Mouse (Mus musculus): ENCODE measurements around the gene Gm21885. TPM values are rescaled to one million over a fixed set of nuclear protein-coding genes. Genes with fewer than 3 reads are reported as not detected.

The Gm21885 gene
- polyA plus RNA-seq, 1 experiment from 2014 or later: 0.66 TPM

DNA sequence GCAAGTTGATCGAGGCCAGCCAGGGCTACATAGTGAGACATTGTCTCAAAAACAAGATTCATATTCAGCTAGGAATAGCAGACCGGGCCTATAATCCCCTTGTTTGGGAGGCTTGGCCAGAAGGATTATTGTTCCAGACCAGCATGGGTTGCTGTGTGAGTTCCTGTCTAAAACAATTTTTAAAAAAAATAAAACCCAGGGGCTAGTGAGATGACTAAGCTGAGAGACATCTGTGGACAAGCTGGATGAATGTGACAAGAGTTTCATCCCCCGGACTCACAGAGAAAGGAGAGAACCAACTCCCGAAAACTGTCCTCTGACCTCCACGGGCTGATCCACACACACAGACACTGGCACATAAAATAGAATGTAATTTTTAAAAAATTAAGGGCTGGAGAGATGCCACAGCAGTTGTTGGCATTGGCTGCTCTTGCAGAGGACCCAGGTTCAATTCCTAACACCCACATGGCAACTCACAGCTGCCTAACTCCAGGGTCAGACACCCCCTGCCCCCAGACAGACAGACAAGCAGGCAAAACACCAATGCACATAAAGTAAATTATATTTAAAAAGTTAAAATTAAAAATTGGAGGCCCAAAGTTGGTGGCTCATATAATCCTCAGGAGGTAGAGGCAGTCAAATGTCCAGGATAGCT, 41.7 kb downstream of the Gm21885 start:
- no peak overlapping the region for H3K4me2 ChIP-seq
- ATAC-seq (ENCODE audit: low FRiP score, low read depth): no peak
- H3K9me3 ChIP-seq: no peaks in the 10 kb centered on the region
- WGBS: 83% methylated on average over 5 of the region's 5 CpGs
- H3K36me3 ChIP-seq: no peaks in the 10 kb centered on the region
- peaks cover 39% of the 10 kb centered on the region for H3K4me1 ChIP-seq (replicated peaks)
- no peaks in the 10 kb centered on the region for H3K27me3 ChIP-seq
- no peak overlapping the region for H3K9ac ChIP-seq
- no peak overlapping the region for H3K4me3 ChIP-seq
- peak overlapping the region; percentile 97; the same call in 1 of the 2 replicates for H3K27ac ChIP-seq (replicated peaks)

DNA sequence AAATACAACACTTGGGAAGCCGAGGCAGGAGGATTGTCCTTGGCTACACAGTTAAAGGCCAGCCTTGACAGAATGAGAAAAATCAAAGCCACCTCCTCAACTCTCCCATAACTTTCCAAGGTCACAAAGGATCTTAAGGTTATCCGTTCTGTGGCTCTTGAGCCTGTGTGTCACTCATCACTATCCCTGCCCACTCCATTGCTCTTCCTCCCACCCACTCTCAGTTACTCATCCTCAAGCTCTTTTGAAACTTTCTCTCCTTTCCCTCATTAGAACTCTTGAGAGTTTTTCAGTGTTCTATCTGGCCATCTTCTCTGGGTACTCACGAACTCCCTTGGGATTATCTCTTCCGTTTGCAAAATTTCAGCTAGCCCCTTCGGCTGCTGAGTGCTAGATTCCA, 42.9 kb downstream of the Gm21885 start:
- Histone ChIP-seq H3K36me3 (no peaks in the 10 kb centered on the region), H3K9me3 (no peaks in the 10 kb centered on the region)
- WGBS: 92% methylated on average over 5 of the region's 5 CpGs

DNA sequence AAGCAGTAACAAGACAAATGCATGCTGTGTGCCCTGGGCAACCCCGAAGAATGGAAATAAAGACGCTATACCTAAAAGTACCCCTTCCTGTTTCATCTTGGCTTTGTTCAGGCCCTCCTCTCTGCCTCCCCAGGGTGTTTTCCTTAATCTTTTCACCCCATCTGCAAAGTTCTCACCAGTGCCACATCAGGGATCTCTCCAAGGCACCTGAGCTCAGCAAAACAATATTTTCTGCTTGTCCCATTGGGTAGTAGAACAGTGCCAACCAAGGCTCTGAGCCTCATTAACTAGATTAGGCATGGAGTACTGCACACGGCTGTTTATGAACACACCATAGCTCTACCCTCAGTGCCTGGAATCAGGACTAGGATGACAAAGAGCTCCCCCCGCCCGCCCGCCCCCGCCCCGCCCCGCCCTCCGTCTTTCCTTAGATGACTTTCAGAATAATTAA, 45.3 kb downstream of the Gm21885 start:
- peak; percentile 73 for ATAC-seq (ENCODE audit: low FRiP score, low read depth)
- peak overlapping the region; percentile 92 for H3K9ac ChIP-seq
- no peaks in the 10 kb centered on the region for H3K27me3 ChIP-seq
- H3K27ac ChIP-seq (replicated peaks): peak overlapping the region; percentile 99
- no peaks in the 10 kb centered on the region for H3K36me3 ChIP-seq
- peak overlapping the region; percentile 76 for H3K4me3 ChIP-seq
- H3K4me1 ChIP-seq (replicated peaks): peaks cover 43% of the 10 kb centered on the region
- H3K9me3 ChIP-seq: no peaks in the 10 kb centered on the region
- under 1% methylated on average over 10 of the region's 10 CpGs for WGBS
- peak overlapping the region; percentile 85 for H3K4me2 ChIP-seq

More for the DNA sequence above, 42.9 kb downstream of the Gm21885 start:
- peaks cover 38% of the 10 kb centered on the region for H3K4me1 ChIP-seq (replicated peaks)
- no peak for ATAC-seq (ENCODE audit: low FRiP score, low read depth)
- no peak overlapping the region for H3K4me2 ChIP-seq
- no peak overlapping the region for H3K4me3 ChIP-seq
- no peak overlapping the region for H3K9ac ChIP-seq
- no peak overlapping the region for H3K27ac ChIP-seq (replicated peaks)
- no peaks in the 10 kb centered on the region for H3K27me3 ChIP-seq

DNA sequence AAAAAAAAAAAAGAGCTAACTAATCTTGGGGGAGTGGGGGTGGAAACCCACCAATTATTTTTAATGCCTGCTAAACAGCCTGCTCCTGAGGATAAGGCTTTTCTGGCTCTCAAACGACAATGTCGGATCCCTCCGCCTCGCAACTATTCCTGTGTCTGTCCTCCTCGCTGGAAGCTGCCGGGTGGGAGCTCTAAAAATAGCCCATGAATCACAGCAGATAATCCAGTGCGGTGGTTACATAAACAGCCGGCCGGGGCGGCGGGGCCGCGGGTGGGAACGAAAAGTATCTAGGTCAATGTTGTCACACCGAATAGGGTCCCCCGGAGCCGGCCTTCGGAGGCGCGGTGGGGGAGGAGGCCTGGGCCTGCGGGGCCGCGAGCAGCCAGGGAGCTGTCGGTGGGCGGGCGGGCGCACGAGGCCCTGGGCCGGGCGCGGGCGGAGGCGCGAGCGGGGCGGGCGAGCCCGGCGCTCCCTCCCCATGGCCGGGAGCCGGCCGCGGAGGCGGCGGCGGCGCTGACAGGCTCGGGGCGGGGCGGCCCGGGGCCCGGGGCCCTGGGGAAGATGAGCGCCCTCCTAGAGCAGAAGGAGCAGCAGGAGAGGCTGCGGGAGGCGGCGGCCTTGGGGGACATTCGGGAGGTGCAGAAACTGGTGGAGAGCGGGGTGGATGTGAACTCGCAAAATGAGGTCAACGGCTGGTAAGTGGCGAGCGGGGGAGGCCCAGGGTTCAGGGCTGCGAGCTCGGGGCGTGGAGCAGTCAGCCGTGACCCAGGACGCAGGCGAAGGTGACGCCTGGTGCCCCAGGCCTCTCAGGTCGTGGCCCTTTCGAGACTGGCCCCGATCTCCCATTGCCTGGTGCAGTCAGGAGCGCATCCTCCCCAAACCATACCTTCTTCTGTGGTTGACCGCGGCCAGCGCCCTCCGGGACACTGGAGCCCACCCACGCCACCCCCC, 46.3 kb downstream of the Gm21885 start, which contains the start of gene Ankrd40:
Gene Ankrd40, plus strand, starts transcription at position 309 of the 951 bp plus-strand sequence.
- under 1% methylated on average over 72 of the region's 78 CpGs for WGBS
- H3K36me3 ChIP-seq: no peaks in the 10 kb centered on the region
- peak within 1 kb of the TSS; percentile 99 for H3K27ac ChIP-seq (replicated peaks)
- H3K9me3 ChIP-seq: no peaks in the 10 kb centered on the region
- H3K27me3 ChIP-seq: no peaks in the 10 kb centered on the region
- peak within 1 kb of the TSS; percentile 85 for H3K4me2 ChIP-seq
- peak within 1 kb of the TSS; percentile 92 for H3K9ac ChIP-seq
- peaks cover 42% of the 10 kb centered on the region for H3K4me1 ChIP-seq (replicated peaks)
- peak within 1 kb of the TSS; percentile 76 for H3K4me3 ChIP-seq
- ATAC-seq (ENCODE audit: low FRiP score, low read depth): peak; percentile 86

DNA sequence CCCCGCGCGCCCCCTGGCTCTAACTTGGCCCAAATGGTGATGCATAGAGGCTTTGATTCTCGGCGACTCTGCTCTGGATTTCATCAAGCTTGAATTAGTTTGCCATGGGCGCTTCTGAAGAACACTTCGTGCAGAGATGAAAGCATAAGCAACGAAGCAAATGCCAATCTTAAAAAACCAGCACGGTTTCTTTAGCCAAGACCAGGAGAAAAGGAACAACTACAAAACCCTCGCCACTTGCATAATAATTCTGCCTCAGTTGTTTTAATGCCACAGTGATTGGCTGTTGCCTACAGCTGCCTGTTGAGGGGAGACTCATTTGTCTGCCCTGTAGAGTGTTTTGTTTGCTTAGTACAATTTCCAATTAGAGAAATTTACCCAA, 47.0 kb downstream of the Gm21885 start:
- no peaks in the 10 kb centered on the region for H3K27me3 ChIP-seq
- H3K4me2 ChIP-seq: peak overlapping the region; percentile 85
- under 1% methylated on average over 10 of the region's 10 CpGs for WGBS
- H3K4me1 ChIP-seq (replicated peaks): peaks cover 42% of the 10 kb centered on the region
- peak overlapping the region; percentile 99 for H3K27ac ChIP-seq (replicated peaks)
- H3K4me3 ChIP-seq: peak overlapping the region; percentile 76
- H3K9me3 ChIP-seq: no peaks in the 10 kb centered on the region
- no peak for ATAC-seq (ENCODE audit: low FRiP score, low read depth)
- no peaks in the 10 kb centered on the region for H3K36me3 ChIP-seq
- H3K9ac ChIP-seq: peak overlapping the region; percentile 92

DNA sequence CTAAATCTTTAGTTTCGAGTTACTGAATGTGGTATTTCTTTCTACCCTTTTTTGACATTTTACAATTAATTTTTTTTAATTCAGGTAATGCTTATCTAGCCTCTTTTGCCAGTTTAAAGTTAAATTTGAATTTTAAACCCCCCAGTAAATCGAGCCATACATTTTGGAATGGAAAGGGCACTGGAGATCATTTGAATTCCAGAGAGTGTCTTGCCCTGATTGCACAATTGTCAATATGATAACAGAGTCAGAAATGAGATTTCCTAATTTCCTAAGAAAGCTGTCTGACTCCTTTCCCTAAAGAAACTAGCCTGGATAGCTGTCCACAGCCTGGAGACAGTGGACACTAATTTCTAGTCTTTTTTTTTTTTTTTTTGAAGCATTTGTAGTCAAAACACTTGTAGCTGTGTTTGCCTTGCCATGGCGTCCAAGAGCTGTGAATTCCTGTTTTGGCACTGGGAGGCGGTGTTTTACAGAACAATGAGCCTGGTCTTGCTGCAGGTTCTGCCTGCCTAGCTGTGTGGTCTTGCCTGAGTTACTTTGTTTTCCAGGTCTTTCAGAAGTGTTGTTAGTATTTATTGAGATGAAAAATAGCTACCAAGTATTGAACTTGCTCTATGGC, 47.7 kb downstream of the Gm21885 start:
- H3K27ac ChIP-seq (replicated peaks): 0 out of 2 replicates have a peak overlapping the region, but pooled peaks have one; percentile 99
- H3K4me3 ChIP-seq: 0 out of 2 replicates have a peak overlapping the region, but pooled peaks have one; percentile 76
- peaks cover 2% of the 10 kb centered on the region for H3K36me3 ChIP-seq
- H3K27me3 ChIP-seq: no peaks in the 10 kb centered on the region
- no peaks in the 10 kb centered on the region for H3K9me3 ChIP-seq
- H3K4me2 ChIP-seq: peak overlapping the region; percentile 85
- no peak overlapping the region for H3K9ac ChIP-seq
- H3K4me1 ChIP-seq (replicated peaks): peaks cover 42% of the 10 kb centered on the region
- 41% methylated on average over 4 of the region's 4 CpGs for WGBS
- no peak for ATAC-seq (ENCODE audit: low FRiP score, low read depth)

DNA sequence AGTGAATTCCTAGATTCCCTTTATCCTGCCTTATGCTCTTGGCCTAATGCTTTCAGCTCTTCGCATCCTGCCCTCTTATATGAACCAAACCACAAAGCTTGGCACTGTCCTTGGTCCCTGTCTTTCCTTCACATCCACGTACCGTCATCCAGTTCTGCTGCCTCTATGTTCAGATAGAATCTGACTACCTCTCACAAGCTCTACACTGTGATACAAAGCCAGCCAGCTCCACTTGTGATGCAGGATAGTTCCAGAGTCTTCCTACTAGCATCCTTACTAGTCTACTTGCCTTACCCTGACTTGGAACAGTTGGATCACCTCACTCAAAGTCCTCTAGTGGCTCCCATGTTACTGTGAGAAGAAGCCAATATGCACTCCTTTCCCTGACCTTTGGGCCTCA, 48.5 kb downstream of the Gm21885 start:
- H3K9me3 ChIP-seq: no peaks in the 10 kb centered on the region
- H3K4me1 ChIP-seq (replicated peaks): peaks cover 42% of the 10 kb centered on the region
- peaks cover 6% of the 10 kb centered on the region for H3K36me3 ChIP-seq
- peak overlapping the region; percentile 85; the same call in 1 of the 2 replicates for H3K4me2 ChIP-seq
- H3K4me3 ChIP-seq: no peak overlapping the region
- H3K9ac ChIP-seq: no peak overlapping the region
- H3K27ac ChIP-seq (replicated peaks): no peak overlapping the region
- 93% methylated on average over 3 of the region's 3 CpGs for WGBS
- no peaks in the 10 kb centered on the region for H3K27me3 ChIP-seq
- ATAC-seq (ENCODE audit: low FRiP score, low read depth): no peak

DNA sequence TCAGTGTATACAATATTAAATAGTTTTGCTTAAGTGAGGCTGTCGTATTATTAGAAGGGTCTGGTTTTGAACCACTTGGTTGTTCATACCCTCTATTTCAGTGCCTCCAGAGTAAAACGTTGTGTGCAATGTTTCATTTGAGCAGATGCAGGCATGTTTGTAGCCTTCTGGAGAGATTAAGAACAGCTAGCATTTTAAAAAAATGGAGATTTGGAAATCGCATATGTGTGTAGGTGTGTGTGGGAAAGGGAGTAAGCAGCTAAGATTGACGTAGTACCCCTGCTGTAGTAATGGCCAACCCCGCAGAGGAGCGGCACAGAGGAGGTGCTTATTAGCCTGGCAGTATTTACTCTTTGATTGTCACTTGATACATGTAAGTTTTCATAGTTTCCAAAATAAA, 51.1 kb downstream of the Gm21885 start:
- WGBS: 85% methylated on average over 6 of the region's 6 CpGs
- Histone ChIP-seq H3K27ac (replicated peaks) (no peak overlapping the region), H3K4me3 (no peak overlapping the region), H3K9me3 (no peaks in the 10 kb centered on the region), H3K4me1 (replicated peaks) (peaks cover 33% of the 10 kb centered on the region), H3K36me3 (peaks cover 19% of the 10 kb centered on the region), H3K4me2 (no peak overlapping the region), H3K27me3 (no peaks in the 10 kb centered on the region), H3K9ac (no peak overlapping the region)
- no peak for ATAC-seq (ENCODE audit: low FRiP score, low read depth)

DNA sequence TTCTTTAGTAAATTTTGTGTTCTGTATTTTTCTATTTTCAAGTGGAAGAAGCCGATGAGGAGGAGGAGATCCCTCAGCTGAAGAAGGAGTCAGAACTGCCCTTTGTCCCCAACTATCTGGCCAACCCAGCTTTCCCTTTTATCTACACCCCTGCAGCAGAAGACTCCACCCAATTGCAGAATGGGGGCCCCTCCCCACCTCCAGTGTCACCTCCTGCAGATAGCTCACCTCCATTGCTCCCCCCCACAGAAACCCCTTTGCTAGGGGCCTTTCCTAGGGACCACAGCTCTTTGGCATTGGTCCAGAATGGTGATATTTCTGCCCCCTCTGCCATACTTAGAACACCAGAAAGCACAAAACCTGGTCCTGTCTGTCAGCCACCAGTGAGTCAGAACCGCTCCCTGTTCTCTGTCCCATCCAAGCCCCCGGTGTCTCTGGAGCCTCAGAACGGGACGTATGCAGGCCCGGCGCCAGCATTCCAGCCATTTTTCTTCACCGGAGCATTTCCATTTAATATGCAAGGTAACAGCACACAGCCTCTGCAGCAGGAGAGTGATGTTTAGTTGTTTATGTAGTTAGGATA, 52.8 kb downstream of the Gm21885 start:
- Histone ChIP-seq H3K4me1 (replicated peaks) (peaks cover 25% of the 10 kb centered on the region), H3K36me3 (peaks cover 36% of the 10 kb centered on the region), H3K27ac (replicated peaks) (no peak overlapping the region), H3K4me3 (no peak overlapping the region), H3K9me3 (no peaks in the 10 kb centered on the region), H3K4me2 (no peak overlapping the region), H3K27me3 (no peaks in the 10 kb centered on the region), H3K9ac (no peak overlapping the region)
- 84% methylated on average over 8 of the region's 8 CpGs for WGBS
- no peak for ATAC-seq (ENCODE audit: low FRiP score, low read depth)

All from hindbrain, embryonic 15.5 days (tissue).